Mouse (Mus musculus): ENCODE results near the gene Clps. TPM values are rescaled to one million over a fixed set of nuclear protein-coding genes. Genes with fewer than 3 reads are reported as not detected.

The Clps gene
- total and polyA plus RNA-seq, 2 experiments from 2014 or later: not detected

DNA sequence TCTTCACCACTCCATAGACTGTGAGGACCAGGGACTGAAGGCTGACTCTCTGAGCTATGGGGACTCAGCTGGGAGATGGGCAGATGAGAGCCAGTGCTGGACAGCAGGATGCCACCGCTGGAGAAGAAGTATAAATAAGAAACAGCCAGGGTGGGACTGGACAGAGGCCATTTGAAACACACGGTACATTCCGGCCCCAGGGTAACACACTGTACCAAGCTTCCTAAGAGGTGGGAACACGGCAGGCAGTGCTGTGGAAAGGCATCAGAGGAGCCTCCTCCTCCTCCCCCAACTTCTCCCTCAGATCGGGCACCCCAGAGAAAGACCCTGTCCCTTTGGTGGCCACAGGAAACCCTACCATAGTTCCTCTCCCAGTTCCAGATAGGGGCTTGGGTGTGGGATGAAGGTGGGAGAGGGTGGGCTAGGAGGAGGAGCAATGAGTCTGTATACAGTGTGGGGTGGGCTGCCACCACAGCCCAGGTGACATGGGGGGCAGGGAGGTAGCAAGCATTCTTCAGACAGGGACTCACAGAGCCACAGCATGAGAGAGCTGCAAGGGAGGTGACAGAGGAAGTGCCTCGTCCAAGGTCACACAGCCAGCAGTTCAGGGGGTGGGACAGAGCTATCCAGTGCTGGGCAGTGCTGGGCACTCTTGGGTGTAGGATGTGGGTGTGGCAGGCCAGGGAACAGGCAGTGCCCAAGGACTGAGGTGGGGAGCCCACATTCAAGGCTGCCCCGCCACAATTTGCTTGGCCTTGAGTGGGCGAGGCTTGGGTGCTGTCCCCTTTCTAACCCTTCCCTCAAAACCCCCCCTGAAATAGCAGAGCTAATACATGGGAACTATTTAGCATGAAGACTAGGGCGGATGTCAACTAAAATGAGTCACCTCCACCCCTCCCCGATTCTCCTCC lies 44.9 kb downstream of the Clps start:
- 73% methylated on average over 10 of the region's 10 CpGs for WGBS
- H3K4me3 ChIP-seq (ENCODE audit: low read depth, low read length): no peak overlapping the region
- H3K4me1 ChIP-seq (ENCODE audit: insufficient read depth, low read length): peaks cover 3% of the 10 kb centered on the region; the same call in 1 of the 2 replicates
- TF ChIP-seq CTCF (IDR thresholded peaks at IDR 0.05): no peak
- ATAC-seq (ENCODE audit: low FRiP score) (no peak), DNase-seq (ENCODE audit: low spot score) (no peak)
- H3K27me3 ChIP-seq (ENCODE audit: insufficient read depth, low read length): 0 out of 2 replicates have a peak, but pooled peaks cover 4% of the 10 kb centered on the region
- H3K27ac ChIP-seq (ENCODE audit: low read depth, low read length): no peak overlapping the region
- no peak overlapping the region for H3K9ac ChIP-seq (replicated peaks; ENCODE audit: low read length, poor library complexity, severe bottlenecking)
- no peaks in the 10 kb centered on the region for H3K36me3 ChIP-seq (ENCODE audit: insufficient read depth, low read length)
- no peak overlapping the region for H3K4me2 ChIP-seq (ENCODE audit: low read depth, low read length, poor library complexity, severe bottlenecking)
- no peaks in the 10 kb centered on the region for H3K9me3 ChIP-seq (ENCODE audit: low read length)

DNA sequence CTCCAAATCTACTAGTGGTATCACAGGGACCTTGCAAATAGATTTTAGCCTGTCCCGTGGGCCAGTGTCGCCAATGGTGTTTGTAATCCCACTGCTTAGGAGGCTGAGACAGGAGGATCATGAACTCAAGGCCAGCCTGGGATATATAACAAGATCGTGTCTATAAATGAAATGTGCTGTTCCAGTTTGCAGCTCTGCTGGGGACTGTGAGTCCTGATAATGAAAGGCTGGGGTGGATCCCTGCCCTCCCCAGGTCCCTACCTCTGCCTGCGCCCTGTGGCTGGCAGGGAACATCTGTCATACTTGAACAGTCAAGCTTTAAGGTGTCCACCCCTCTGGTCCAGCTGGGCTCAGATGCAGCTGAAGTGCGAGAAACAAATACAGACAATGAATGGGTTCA lies 46.0 kb downstream of the Clps start:
- Histone ChIP-seq H3K4me1 (ENCODE audit: insufficient read depth, low read length) (peaks cover 3% of the 10 kb centered on the region; the same call in 1 of the 2 replicates), H3K9me3 (ENCODE audit: low read length) (no peaks in the 10 kb centered on the region), H3K4me2 (ENCODE audit: low read depth, low read length, poor library complexity, severe bottlenecking) (no peak overlapping the region), H3K36me3 (ENCODE audit: insufficient read depth, low read length) (no peaks in the 10 kb centered on the region), H3K9ac (replicated peaks; ENCODE audit: low read length, poor library complexity, severe bottlenecking) (no peak overlapping the region), H3K27me3 (ENCODE audit: insufficient read depth, low read length) (0 out of 2 replicates have a peak, but pooled peaks cover 7% of the 10 kb centered on the region), H3K4me3 (ENCODE audit: low read depth, low read length) (no peak overlapping the region), H3K27ac (ENCODE audit: low read depth, low read length) (no peak overlapping the region)
- WGBS: 57% methylated on average over 5 of the region's 5 CpGs
- no peak for TF ChIP-seq CTCF (IDR thresholded peaks at IDR 0.05)
- no peak for ATAC-seq (ENCODE audit: low FRiP score)
- no peak for DNase-seq (ENCODE audit: low spot score)

DNA sequence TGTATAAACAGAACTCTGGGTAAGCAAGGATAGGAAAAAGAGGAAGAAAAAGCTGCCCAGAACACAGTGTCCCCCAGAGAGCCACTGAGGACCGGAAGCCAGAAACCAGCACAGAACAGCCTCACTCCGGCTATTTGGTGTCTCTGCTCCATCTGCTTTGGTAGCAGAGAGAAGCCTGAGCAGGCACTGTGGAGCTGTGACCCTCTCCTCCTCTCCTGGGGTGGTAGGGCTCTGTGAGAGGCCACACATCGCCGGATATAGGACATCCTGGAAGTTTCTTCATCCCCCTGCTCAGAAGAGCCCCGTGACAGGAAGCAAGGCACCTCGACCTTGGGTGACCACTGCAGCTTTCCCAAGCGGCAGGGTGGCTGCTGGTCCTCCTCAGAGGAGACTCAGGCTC lies 46.7 kb downstream of the Clps start:
- H3K4me2 ChIP-seq (ENCODE audit: low read depth, low read length, poor library complexity, severe bottlenecking): no peak overlapping the region
- DNase-seq (ENCODE audit: low spot score) (no peak), ATAC-seq (ENCODE audit: low FRiP score) (no peak)
- peaks cover 3% of the 10 kb centered on the region; the same call in 1 of the 2 replicates for H3K4me1 ChIP-seq (ENCODE audit: insufficient read depth, low read length)
- H3K9me3 ChIP-seq (ENCODE audit: low read length): no peaks in the 10 kb centered on the region
- no peak overlapping the region for H3K9ac ChIP-seq (replicated peaks; ENCODE audit: low read length, poor library complexity, severe bottlenecking)
- 0 out of 2 replicates have a peak, but pooled peaks cover 7% of the 10 kb centered on the region for H3K27me3 ChIP-seq (ENCODE audit: insufficient read depth, low read length)
- no peak overlapping the region for H3K27ac ChIP-seq (ENCODE audit: low read depth, low read length)
- no peak overlapping the region for H3K4me3 ChIP-seq (ENCODE audit: low read depth, low read length)
- no peak for TF ChIP-seq CTCF (IDR thresholded peaks at IDR 0.05)
- 67% methylated on average over 7 of the region's 7 CpGs for WGBS
- no peaks in the 10 kb centered on the region for H3K36me3 ChIP-seq (ENCODE audit: insufficient read depth, low read length)

DNA sequence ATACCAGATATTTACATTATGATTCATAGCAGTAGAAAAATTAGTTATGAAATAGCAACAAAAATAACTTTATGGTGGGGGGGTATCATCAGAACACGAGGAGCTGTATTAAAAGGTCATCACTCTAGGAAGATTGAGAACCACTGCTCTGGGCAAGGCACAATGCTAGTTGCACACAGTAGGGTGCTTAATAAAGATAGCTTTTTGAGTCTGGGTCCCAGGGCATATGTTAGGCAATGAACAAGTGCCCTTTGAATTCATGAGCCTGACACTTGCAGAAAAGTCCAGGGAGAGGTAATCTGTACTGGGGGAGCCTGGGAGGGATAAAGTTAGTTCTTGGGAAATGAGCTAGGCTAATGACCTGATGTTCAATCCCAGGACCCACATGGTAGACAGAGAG lies 47.2 kb downstream of the Clps start:
- Histone ChIP-seq H3K4me1 (ENCODE audit: insufficient read depth, low read length) (peaks cover 3% of the 10 kb centered on the region; the same call in 1 of the 2 replicates), H3K4me2 (ENCODE audit: low read depth, low read length, poor library complexity, severe bottlenecking) (no peak overlapping the region), H3K9me3 (ENCODE audit: low read length) (no peaks in the 10 kb centered on the region), H3K36me3 (ENCODE audit: insufficient read depth, low read length) (no peaks in the 10 kb centered on the region), H3K4me3 (ENCODE audit: low read depth, low read length) (no peak overlapping the region), H3K27me3 (ENCODE audit: insufficient read depth, low read length) (0 out of 2 replicates have a peak, but pooled peaks cover 7% of the 10 kb centered on the region), H3K27ac (ENCODE audit: low read depth, low read length) (no peak overlapping the region), H3K9ac (replicated peaks; ENCODE audit: low read length, poor library complexity, severe bottlenecking) (no peak overlapping the region)
- no peak for TF ChIP-seq CTCF (IDR thresholded peaks at IDR 0.05)
- DNase-seq (ENCODE audit: low spot score) (no peak), ATAC-seq (ENCODE audit: low FRiP score) (no peak)
- WGBS: 85% methylated on average over 1 of the region's 1 CpGs

DNA sequence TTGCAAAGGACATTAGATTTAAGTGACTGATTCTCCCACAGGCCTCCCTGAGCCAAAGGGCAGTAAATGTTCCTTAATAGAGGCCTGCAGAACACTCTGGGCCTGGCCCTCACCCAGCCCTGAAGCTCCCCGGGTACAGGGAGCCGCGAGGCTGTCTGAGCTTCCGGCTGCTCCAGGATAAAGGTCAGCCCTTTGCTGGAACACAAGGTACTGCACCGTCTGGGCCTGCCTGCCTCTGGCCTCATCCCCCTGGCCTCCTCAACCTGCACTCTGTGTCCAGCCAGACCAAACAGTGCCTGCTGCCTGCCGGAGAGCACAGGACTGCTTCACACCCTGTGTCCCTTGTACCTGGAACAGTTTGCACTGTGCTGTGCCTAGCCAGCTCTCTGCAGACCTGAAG lies 47.9 kb downstream of the Clps start:
- H3K36me3 ChIP-seq (ENCODE audit: insufficient read depth, low read length): no peaks in the 10 kb centered on the region
- H3K9me3 ChIP-seq (ENCODE audit: low read length): no peaks in the 10 kb centered on the region
- DNase-seq (ENCODE audit: low spot score) (no peak), ATAC-seq (ENCODE audit: low FRiP score) (no peak)
- H3K9ac ChIP-seq (replicated peaks; ENCODE audit: low read length, poor library complexity, severe bottlenecking): no peak overlapping the region
- no peak for TF ChIP-seq CTCF (IDR thresholded peaks at IDR 0.05)
- 0 out of 2 replicates have a peak, but pooled peaks cover 7% of the 10 kb centered on the region for H3K27me3 ChIP-seq (ENCODE audit: insufficient read depth, low read length)
- H3K4me2 ChIP-seq (ENCODE audit: low read depth, low read length, poor library complexity, severe bottlenecking): no peak overlapping the region
- no peak overlapping the region for H3K27ac ChIP-seq (ENCODE audit: low read depth, low read length)
- 0 out of 2 replicates have a peak, but pooled peaks cover 3% of the 10 kb centered on the region for H3K4me1 ChIP-seq (ENCODE audit: insufficient read depth, low read length)
- 56% methylated on average over 6 of the region's 6 CpGs for WGBS
- H3K4me3 ChIP-seq (ENCODE audit: low read depth, low read length): no peak overlapping the region
